Mouse (Mus musculus) testis, adult 2 months (tissue): ENCODE measurements around the gene Strip1. TPM values are rescaled to one million over a fixed set of nuclear protein-coding genes. Genes with fewer than 3 reads are reported as not detected.

Experiments used
- H3K27ac ChIP-seq: fragments of 200-500 bp; 2 replicates; pipeline ENCODE4 v1.5.1; 2012; ENCODE audit warnings: low read depth, low read length; ENCODE audit not compliant: control insufficient read depth, insufficient read depth
- H3K27me3 ChIP-seq: fragments of 200-500 bp; 2 replicates; pipeline ENCODE4 v1.6.1; 2012; ENCODE audit warnings: mild to moderate bottlenecking, low read length, moderate library complexity; ENCODE audit not compliant: control insufficient read depth, insufficient read depth
- H3K36me3 ChIP-seq: fragments of 200-500 bp; 2 replicates; pipeline ENCODE4 v1.6.1; 2012; ENCODE audit warnings: mild to moderate bottlenecking, low read length; ENCODE audit not compliant: control insufficient read depth, insufficient read depth
- H3K4me1 ChIP-seq: fragments of 200-500 bp; 2 replicates; pipeline ENCODE4 v1.6.1; 2012; ENCODE audit warnings: low read length; ENCODE audit not compliant: control insufficient read depth, insufficient read depth
- H3K4me3 ChIP-seq: fragments of 200-500 bp; 2 replicates; pipeline ENCODE4 v1.5.1; 2012; ENCODE audit warnings: low read depth, mild to moderate bottlenecking, low read length, moderate library complexity, mixed read lengths; ENCODE audit not compliant: control insufficient read depth
- CTCF ChIP-seq: fragments of 200-500 bp; IDR thresholded peaks from 2 replicates; pipeline ENCODE4 v1.5.1; 2012; ENCODE audit warnings: low read depth, mild to moderate bottlenecking, inconsistent platforms, low read length, moderate library complexity; ENCODE audit not compliant: control insufficient read depth, insufficient read depth, insufficient replicate concordance
- POLR2A ChIP-seq: fragments of 200-500 bp; IDR thresholded peaks from 2 replicates; pipeline ENCODE4 v1.6.1; 2012; ENCODE audit warnings: low read depth, mild to moderate bottlenecking, inconsistent platforms, low read length, moderate library complexity; ENCODE audit not compliant: control insufficient read depth
- polyA plus RNA-seq: library from polyadenylated mRNA; depleted of rRNA; stranded (reverse); fragments of >200 nt; gene quantifications from 2 replicates; pipeline ENCODE4 v1.2.3, GENCODE M21; 2012

Strip1 gene
- polyA plus RNA-seq, 1 experiment, result 19.2 TPM

DNA sequence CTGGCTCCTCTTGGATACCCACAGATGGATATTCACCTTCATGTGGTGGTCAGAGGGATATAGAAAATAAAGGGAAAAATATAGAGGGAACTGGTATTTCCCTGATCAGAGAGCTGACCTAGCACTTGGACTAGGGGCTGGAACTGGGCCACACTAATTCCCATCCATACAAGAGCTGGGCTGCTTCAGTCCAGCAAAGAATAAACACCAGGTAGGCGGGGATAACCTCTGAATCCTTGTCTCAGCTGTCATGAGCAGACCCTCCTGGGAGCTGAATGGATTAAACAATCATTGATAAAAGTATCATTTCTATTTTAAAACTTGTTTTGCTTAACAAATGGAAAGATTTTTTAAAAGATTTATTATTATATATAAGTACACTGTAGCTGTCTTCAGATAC, 39.9 kb downstream of the Strip1 start:
- Histone ChIP-seq H3K4me3 (no peak overlapping the region), H3K4me1 (peaks cover 16% of the 10 kb centered on the region), H3K27ac (no peak overlapping the region), H3K36me3 (no peaks in the 10 kb centered on the region), H3K27me3 (peaks cover 2% of the 10 kb centered on the region)
- TF ChIP-seq POLR2A, result no peak
- TF ChIP-seq CTCF, result no peak

DNA sequence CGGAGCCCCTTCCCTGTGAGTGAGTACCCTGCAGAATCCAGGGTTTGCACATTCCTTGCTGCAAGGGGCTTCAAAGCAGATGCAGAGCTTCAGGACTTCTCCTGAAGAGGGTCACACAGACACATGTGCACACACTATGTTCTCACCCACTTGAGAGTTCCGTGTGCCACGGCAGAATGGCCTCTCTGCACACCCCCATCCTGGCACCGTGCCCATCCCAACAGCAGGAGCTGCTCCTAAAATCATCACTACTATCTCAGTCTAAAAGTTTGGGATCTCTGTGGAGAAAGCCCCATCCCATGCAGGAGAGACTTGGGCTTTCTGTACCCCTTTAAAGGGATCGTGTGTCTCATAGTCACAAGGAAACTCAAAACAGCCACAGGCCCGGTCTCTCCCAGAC, 45.0 kb downstream of the Strip1 start:
- Histone ChIP-seq H3K4me3 (no peak overlapping the region), H3K27me3 (no peaks in the 10 kb centered on the region), H3K27ac (no peak overlapping the region), H3K4me1 (peaks cover 5% of the 10 kb centered on the region; the same call in 1 of the 2 replicates), H3K36me3 (no peaks in the 10 kb centered on the region)
- TF ChIP-seq CTCF (no peak), POLR2A (no peak)

DNA sequence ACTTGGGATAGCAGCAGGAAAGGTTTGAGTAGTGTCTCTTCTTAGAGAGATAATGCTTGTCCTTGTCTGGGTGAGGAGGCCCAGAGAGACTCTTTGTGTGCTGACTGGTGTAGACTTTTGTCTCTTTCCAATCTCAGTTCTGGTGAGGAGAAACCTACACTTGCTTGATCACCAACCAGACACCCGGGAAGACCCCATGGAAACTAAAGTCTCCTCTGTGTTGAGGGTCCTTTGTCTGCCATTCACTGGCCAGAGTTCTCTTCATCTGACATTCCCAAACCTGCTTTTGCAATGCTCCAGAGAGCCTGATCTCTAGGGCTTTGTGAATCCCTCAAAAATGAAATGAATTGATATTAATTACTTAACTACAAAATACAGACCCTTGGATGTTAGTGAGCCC, 47.6 kb downstream of the Strip1 start:
- H3K4me3 ChIP-seq, result no peak overlapping the region
- H3K27me3 ChIP-seq, result no peaks in the 10 kb centered on the region
- no peaks in the 10 kb centered on the region for H3K36me3 ChIP-seq
- H3K4me1 ChIP-seq, result peaks cover 5% of the 10 kb centered on the region; the same call in 1 of the 2 replicates
- H3K27ac ChIP-seq, result no peak overlapping the region
- TF ChIP-seq POLR2A (no peak), CTCF (no peak)

GRCm38 (mm10) chr3:107582875-107583767, 48.4 kb downstream of the Strip1 start:
- Histone ChIP-seq H3K36me3 (no peaks in the 10 kb centered on the region), H3K4me3 (peak overlapping the region; percentile 48), H3K4me1 (peaks cover 5% of the 10 kb centered on the region; the same call in 1 of the 2 replicates), H3K27me3 (no peaks in the 10 kb centered on the region), H3K27ac (no peak overlapping the region)
- TF ChIP-seq CTCF (no peak), POLR2A (no peak)

DNA sequence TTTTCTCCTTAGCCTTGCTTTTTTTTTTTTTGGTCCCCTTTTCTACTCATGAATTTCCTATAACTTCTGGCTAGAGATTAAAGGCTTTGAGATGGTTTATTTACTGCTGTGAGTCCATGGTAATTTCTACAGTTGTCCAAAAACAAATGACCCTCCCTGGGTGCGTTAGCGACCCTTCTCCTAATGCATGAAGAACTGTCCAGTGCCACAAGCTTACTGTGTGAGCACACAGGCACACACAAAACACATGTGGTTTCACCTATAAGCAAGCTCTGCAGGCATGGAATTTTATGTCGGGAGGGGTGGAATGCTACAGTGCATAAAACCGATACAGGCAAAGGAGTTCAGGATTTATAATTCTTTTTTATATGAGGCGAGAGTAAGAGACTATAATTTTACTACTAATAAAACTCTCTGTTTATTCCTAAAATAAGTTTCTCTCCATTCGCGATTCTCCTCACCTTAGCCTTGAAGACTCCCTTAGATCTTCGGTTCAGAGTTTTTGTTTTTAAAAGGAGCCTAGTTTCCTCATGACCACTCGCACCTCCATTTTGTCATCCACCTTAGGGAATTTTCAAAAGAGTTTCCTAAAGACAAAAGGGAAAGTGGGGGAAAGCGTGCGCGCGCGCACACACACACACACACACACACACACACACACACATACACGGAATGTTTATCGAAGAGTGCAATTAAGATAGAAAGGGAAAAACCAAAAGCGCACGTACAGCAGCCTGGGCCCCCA, 49.2 kb downstream of the Strip1 start:
- no peaks in the 10 kb centered on the region for H3K27me3 ChIP-seq
- H3K27ac ChIP-seq, result no peak overlapping the region

DNA sequence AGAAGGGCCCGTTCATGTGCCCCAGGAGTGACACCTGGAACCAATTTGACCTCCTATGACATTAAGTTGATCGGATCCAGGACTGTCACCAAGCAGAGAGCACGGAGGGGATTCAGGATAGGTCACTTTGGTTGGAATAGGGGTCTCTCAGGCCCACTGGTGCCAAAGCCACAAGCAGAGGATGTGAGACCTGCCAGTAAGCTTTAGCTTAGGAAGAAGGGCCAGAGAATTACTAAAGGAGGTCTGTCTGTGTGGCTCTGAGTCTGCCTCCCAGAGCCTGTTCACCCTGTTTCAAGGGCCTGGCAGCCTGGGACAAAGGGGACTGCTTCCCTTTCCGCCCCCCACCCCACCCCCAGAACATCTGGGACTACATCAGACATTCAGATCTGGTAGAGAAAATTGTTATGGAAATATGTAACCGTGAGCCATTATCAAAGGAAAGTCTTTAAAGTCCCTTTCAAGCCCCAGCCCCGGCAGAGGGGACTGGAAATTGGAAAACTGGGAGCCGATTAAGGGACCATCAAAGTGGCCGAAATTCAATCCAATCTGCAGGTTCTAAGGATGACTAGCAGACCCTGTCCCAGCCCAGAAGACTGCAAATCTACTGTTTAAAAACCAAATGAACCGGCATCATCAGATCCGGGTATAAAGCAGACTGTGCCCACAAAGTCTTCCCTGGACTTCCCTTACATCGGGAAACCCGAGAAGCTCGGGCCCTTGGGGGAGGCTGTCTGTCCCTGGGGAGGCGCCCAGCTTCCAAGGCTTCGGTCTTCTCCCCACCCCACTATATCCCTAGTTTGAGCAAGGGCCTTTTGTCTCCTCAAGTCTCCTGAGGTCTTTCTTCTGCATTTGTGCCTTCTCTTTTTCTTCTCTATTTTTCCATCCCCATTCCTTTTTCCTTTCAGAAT, 50.1 kb downstream of the Strip1 start:
- no peaks in the 10 kb centered on the region for H3K36me3 ChIP-seq
- TF ChIP-seq POLR2A, result no peak
- TF ChIP-seq CTCF, result no peak
- no peaks in the 10 kb centered on the region for H3K27me3 ChIP-seq
- H3K4me3 ChIP-seq, result no peak overlapping the region
- H3K27ac ChIP-seq, result no peak overlapping the region
- peaks cover 5% of the 10 kb centered on the region; the same call in 1 of the 2 replicates for H3K4me1 ChIP-seq

More for the DNA sequence above, 49.2 kb downstream of the Strip1 start:
- peaks cover 5% of the 10 kb centered on the region; the same call in 1 of the 2 replicates for H3K4me1 ChIP-seq
- no peaks in the 10 kb centered on the region for H3K36me3 ChIP-seq
- no peak overlapping the region; the same call in 1 of the 2 replicates for H3K4me3 ChIP-seq
- TF ChIP-seq CTCF (no peak), POLR2A (no peak)
